Mouse (Mus musculus) liver, postnatal 0 days (tissue): Measurements from ENCODE around the gene Majin. TPM values are rescaled to one million over a fixed set of nuclear protein-coding genes. Genes with fewer than 3 reads are reported as not detected.
A peak's percentile ranks its signal among the peaks of the same experiment; 100 is the strongest.

Experiments
- ATAC-seq: fragments of 200-750 bp; cut with Nextera tagmentation; 2 replicates; pipeline ENCODE4 v1.8.0; 2017; ENCODE audit warnings: mild to moderate bottlenecking, moderate library complexity
- DNase-seq: peaks from one replicate; pipeline ENCODE4 v3.0.0-alpha.2; 2016
- H3K27ac ChIP-seq: fragments of 300-500 bp; sonication (generic); 2 replicates; pipeline ENCODE4 v1.5.1; 2014; ENCODE audit warnings: antibody characterized with exemption, moderate library complexity, mild to moderate bottlenecking, low read depth
- H3K27me3 ChIP-seq: fragments of 300-500 bp; sonication (generic); 2 replicates; pipeline ENCODE4 v1.6.1; 2014; ENCODE audit warnings: low read length, control low read depth, mixed read lengths; ENCODE audit not compliant: insufficient read depth
- H3K36me3 ChIP-seq: fragments of 300-500 bp; sonication (generic); replicated peaks from 2 replicates; pipeline ENCODE4 v1.6.1; 2014; ENCODE audit warnings: mild to moderate bottlenecking, control low read depth, low read length, moderate library complexity, mixed read lengths; ENCODE audit not compliant: insufficient read depth
- H3K4me1 ChIP-seq: fragments of 300-500 bp; sonication (generic); 2 replicates; pipeline ENCODE4 v1.6.1; 2014; ENCODE audit warnings: antibody characterized with exemption, mild to moderate bottlenecking, control low read depth; ENCODE audit not compliant: insufficient read depth
- H3K4me2 ChIP-seq: fragments of 300-500 bp; sonication (generic); 2 replicates; pipeline ENCODE4 v1.6.1; 2014; ENCODE audit warnings: low read depth, mild to moderate bottlenecking, low read length, moderate library complexity, mixed read lengths
- H3K4me3 ChIP-seq: fragments of 300-500 bp; sonication (generic); 2 replicates; pipeline ENCODE4 v1.5.1; 2014; ENCODE audit warnings: low read depth, low read length
- H3K9ac ChIP-seq: fragments of 300-500 bp; sonication (generic); replicated peaks from 2 replicates; pipeline ENCODE4 v1.6.1; 2014; ENCODE audit warnings: mild to moderate bottlenecking, moderate library complexity
- H3K9me3 ChIP-seq: fragments of 300-500 bp; sonication (generic); 2 replicates; pipeline ENCODE4 v1.6.1; 2016; ENCODE audit warnings: mild to moderate bottlenecking, control low read depth, low read length, mixed read lengths
- CTCF ChIP-seq: sonication (generic); IDR thresholded peaks from 2 replicates; pipeline ENCODE4 v1.5.1; 2016; ENCODE audit warnings: antibody characterized with exemption, low read depth
- EP300 ChIP-seq: IDR thresholded peaks from 2 replicates; pipeline ENCODE4 v1.6.1; 2016; ENCODE audit warnings: antibody characterized with exemption, low read depth, mild to moderate bottlenecking
- WGBS: fragments of 180-500 bp; shearing (Covaris S2); extraction: QIAGEN DNeasy Blood & Tissue Kit; methylation state at CpG from one replicate; pipeline ENCODE4 v1.1.7; 2014; ENCODE audit not compliant: insufficient replicate concordance; 5-methylcytosine and 5-hydroxymethylcytosine counted together
- polyA plus RNA-seq: library from polyadenylated mRNA; unstranded; fragments of >200 nt; fragmentation: Nextera tagmentation; extraction: Ambion mirVana; gene quantifications from 2 replicates; pipeline ENCODE4 v1.2.1, GENCODE M21; 2015

Gene Majin
- polyA plus RNA-seq, 1 experiment from 2014 or later: not detected

DNA sequence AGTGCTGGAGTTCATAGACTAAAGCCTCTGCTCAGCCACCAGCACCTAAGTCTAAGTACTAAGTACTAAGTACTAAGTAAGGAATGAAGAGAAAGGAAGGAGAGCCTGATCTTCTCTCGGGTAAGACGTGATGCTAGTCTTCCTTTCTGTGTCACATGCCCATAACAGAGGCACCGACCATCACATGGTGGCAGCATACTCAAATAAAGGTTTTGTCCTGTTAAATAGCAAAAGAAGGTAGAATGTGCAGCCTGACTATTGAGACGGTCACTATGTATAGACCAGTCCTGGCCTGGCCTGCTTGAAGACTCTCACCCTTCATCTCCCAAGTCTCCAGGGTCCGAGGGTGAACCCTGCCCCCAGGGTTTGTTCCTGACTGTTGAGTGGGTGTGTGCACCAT lies 39.3 kb upstream of the Majin start:
- WGBS: 75% methylated on average over 5 of the region's 5 CpGs
- H3K36me3 ChIP-seq: no peaks in the 10 kb centered on the region

GRCm38 (mm10) chr19:6155174-6155573 lies 29.0 kb upstream of the Majin start:
- no peak for DNase-seq
- no peaks in the 10 kb centered on the region for H3K9me3 ChIP-seq
- no peak for TF ChIP-seq EP300
- no peak for TF ChIP-seq CTCF
- H3K36me3 ChIP-seq: no peaks in the 10 kb centered on the region
- H3K27ac ChIP-seq: no peak overlapping the region
- H3K27me3 ChIP-seq: no peaks in the 10 kb centered on the region
- no peak overlapping the region for H3K9ac ChIP-seq
- 0 out of 2 replicates have a peak, but pooled peaks cover 6% of the 10 kb centered on the region for H3K4me1 ChIP-seq
- ATAC-seq: no peak
- H3K4me3 ChIP-seq: no peak overlapping the region
- no peak overlapping the region for H3K4me2 ChIP-seq
- WGBS: 75% methylated on average over 9 of the region's 9 CpGs

More for the DNA sequence above, 39.3 kb upstream of the Majin start:
- Histone ChIP-seq H3K9ac (no peak overlapping the region), H3K4me2 (no peak overlapping the region), H3K4me1 (peaks cover 6% of the 10 kb centered on the region), H3K27ac (no peak overlapping the region), H3K9me3 (no peaks in the 10 kb centered on the region), H3K4me3 (no peak overlapping the region), H3K27me3 (no peaks in the 10 kb centered on the region)
- TF ChIP-seq CTCF: no peak
- TF ChIP-seq EP300: no peak
- ATAC-seq (no peak), DNase-seq (no peak)

GRCm38 (mm10) chr19:6156372-6156771 lies 27.8 kb upstream of the Majin start:
- Histone ChIP-seq H3K36me3 (no peaks in the 10 kb centered on the region), H3K9me3 (no peaks in the 10 kb centered on the region), H3K27me3 (no peaks in the 10 kb centered on the region), H3K4me2 (no peak overlapping the region), H3K4me3 (no peak overlapping the region), H3K27ac (no peak overlapping the region), H3K9ac (no peak overlapping the region), H3K4me1 (0 out of 2 replicates have a peak, but pooled peaks cover 6% of the 10 kb centered on the region)
- TF ChIP-seq EP300 (no peak), CTCF (peak; percentile 43)
- DNase-seq (no peak), ATAC-seq (no peak)
- WGBS: 53% methylated on average over 8 of the region's 8 CpGs

DNA sequence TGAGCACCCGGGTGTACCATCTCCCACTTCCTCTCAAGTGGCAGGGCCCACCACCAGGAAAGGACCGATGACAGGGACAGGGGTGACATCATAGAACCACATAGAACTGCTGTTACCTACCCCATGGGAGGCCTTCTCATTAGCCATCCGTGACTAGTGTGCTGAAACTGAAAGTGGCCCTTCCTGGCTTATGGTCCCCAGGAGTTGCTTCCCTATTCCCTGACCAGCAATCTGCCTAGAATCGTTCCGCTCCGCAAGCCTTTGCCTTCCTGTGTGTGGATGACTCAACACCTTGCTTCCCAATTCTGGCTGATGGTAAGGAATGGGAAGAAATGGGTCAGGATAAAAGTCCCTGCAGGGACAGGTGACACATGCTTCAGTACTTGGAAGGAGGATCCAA lies 27.0 kb upstream of the Majin start:
- WGBS: 37% methylated on average over 6 of the region's 6 CpGs
- H3K4me1 ChIP-seq: 0 out of 2 replicates have a peak, but pooled peaks cover 6% of the 10 kb centered on the region
- no peaks in the 10 kb centered on the region for H3K9me3 ChIP-seq
- no peak overlapping the region for H3K4me3 ChIP-seq
- DNase-seq: no peak
- no peak for TF ChIP-seq CTCF
- TF ChIP-seq EP300: no peak
- no peak overlapping the region for H3K9ac ChIP-seq
- ATAC-seq: peak; percentile 38; the same call in 1 of the 2 replicates
- H3K27ac ChIP-seq: no peak overlapping the region
- no peak overlapping the region for H3K4me2 ChIP-seq
- H3K27me3 ChIP-seq: no peaks in the 10 kb centered on the region
- no peaks in the 10 kb centered on the region for H3K36me3 ChIP-seq

DNA sequence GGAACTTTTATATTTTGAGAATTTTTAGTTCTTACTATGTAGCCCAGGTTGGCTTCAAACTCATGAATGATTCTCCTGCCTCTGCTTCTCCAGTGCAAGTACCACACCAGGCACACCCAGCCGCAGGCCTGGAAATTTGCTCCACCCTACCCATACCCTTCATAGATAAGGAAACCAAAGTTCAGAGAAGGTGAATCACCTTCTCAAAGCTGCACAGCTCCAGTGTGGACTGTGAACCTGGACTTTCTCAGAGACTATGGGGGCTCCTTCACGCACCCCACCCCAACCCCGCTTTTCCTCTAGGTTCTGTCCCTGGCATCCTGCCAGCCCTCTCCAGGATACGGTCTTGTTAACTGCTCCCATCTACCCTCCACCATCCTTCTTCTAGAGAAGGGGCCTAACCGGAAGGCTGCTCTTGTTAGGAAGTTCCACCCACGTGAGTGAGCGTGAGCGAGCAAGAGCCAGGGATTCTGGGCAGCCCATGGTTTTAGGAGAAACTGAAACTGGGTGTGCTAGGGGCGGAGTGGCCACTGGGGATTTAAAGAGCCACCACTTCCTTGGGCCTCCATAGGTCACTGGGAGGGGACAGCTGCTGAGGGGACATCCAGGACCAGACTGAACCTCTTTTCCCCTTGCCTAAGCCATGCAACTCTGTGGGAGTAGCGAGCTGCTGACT lies 20.2 kb upstream of the Majin start:
- Histone ChIP-seq H3K9me3 (no peaks in the 10 kb centered on the region), H3K4me2 (peak overlapping the region; percentile 40), H3K36me3 (no peaks in the 10 kb centered on the region), H3K27me3 (no peaks in the 10 kb centered on the region), H3K9ac (no peak overlapping the region), H3K4me3 (no peak overlapping the region), H3K27ac (no peak overlapping the region), H3K4me1 (no peaks in the 10 kb centered on the region)
- ATAC-seq (peak; percentile 21; the same call in 1 of the 2 replicates), DNase-seq (peak; percentile 27)
- 57% methylated on average over 10 of the region's 10 CpGs for WGBS
- TF ChIP-seq CTCF (no peak), EP300 (no peak)

DNA sequence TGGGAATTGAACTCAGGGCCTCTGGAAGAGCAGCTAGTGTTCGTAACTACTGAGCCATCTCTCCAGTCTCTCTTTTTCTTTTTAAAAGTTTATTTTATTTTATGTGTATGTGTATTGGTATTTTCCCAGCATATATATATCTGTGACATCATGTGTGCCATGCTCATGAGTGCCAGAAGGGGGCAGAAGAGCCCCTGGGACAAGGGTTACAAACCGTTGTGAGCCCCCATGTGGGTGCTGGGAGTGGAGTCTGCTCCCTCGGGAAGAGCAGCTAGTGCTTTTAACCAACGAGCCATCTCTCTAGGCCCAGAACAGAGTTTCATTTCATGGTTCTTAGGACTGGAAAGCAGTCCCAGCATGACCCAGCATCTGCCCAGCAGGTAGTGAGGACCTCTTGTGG lies 17.4 kb upstream of the Majin start:
- Histone ChIP-seq H3K27ac (no peak overlapping the region), H3K4me3 (no peak overlapping the region), H3K4me2 (no peak overlapping the region), H3K27me3 (no peaks in the 10 kb centered on the region), H3K9me3 (no peaks in the 10 kb centered on the region), H3K36me3 (no peaks in the 10 kb centered on the region), H3K9ac (no peak overlapping the region), H3K4me1 (no peaks in the 10 kb centered on the region)
- WGBS: 78% methylated on average over 4 of the region's 4 CpGs
- no peak for DNase-seq
- TF ChIP-seq EP300 (no peak), CTCF (peak; percentile 18; the same call in 1 of the 2 replicates)
- ATAC-seq: no peak
